Mouse (Mus musculus): Measurements from ENCODE around the gene Rhoh. TPM values are rescaled to one million over a fixed set of nuclear protein-coding genes. Genes with fewer than 3 reads are reported as not detected.

The Rhoh gene
- polyA plus RNA-seq, 1 experiment from 2014 or later, result 0.25 TPM

DNA sequence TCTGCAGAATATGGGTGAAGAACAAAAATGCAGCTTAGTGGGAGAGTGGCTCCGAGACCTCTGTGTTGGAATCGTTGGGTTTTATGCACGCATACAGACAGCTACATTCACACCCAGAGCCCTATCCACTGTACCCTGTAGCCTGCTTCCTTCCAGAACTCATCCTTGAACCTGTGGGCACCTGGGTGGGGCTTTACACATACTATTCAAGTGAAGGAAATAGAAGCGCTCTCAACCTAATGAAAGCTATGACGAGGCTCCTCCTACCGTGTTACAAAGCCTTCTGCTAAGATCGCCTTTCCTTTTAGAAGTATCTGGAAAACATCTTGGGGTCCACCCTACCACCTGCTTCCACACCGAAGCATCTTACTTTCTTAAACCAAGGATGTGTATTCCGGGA is 52.1 kb downstream of the Rhoh start:
- no peaks in the 10 kb centered on the region for H3K9me3 ChIP-seq (replicated peaks; ENCODE audit: control insufficient read depth, low read length)
- WGBS, result 86% methylated on average over 9 of the region's 9 CpGs
- H3K36me3 ChIP-seq (replicated peaks; ENCODE audit: control insufficient read depth, insufficient read depth, low read depth, low read length), result no peaks in the 10 kb centered on the region
- no peaks in the 10 kb centered on the region for H3K27me3 ChIP-seq (ENCODE audit: control insufficient read depth, insufficient read depth, low read length)
- no peaks in the 10 kb centered on the region for H3K4me1 ChIP-seq (ENCODE audit: control insufficient read depth, insufficient read depth, low read length)
- no peak overlapping the region for H3K4me2 ChIP-seq (ENCODE audit: low read depth, low read length)
- no peak overlapping the region for H3K4me3 ChIP-seq (ENCODE audit: low read depth, low read length)
- H3K9ac ChIP-seq (replicated peaks; ENCODE audit: low read length), result no peak overlapping the region
- no peak for ATAC-seq (replicated peaks; ENCODE audit: insufficient number of reproducible peaks, low FRiP score, low TSS enrichment, low read depth)
- H3K27ac ChIP-seq (replicated peaks; ENCODE audit: low read depth, low read length), result no peak overlapping the region
- DNase-seq (ENCODE audit: low spot score), result no peak

DNA sequence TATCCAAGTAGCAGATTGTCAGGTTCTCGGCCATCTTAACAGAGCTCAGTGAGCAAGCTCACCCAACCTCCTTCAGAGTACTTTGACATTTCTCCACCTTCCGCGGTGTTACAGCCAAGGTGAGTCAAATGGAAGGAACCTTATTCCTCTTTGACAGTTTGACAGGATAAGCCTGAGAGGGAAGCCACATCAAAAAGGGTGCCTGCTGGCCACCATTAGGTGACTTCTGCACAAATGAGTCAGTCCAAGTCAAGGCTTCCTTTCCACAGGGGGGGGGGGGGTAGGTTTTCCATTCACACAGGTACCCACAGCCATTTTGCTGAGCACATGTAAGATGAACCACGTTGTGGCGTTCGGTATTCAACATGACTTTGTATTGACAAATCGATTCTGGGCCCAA is 53.3 kb downstream of the Rhoh start:
- no peaks in the 10 kb centered on the region for H3K9me3 ChIP-seq (replicated peaks; ENCODE audit: control insufficient read depth, low read length)
- H3K27ac ChIP-seq (replicated peaks; ENCODE audit: low read depth, low read length), result no peak overlapping the region
- no peaks in the 10 kb centered on the region for H3K27me3 ChIP-seq (ENCODE audit: control insufficient read depth, insufficient read depth, low read length)
- DNase-seq (ENCODE audit: low spot score), result no peak
- no peaks in the 10 kb centered on the region for H3K36me3 ChIP-seq (replicated peaks; ENCODE audit: control insufficient read depth, insufficient read depth, low read depth, low read length)
- WGBS, result 89% methylated on average over 7 of the region's 7 CpGs
- H3K4me2 ChIP-seq (ENCODE audit: low read depth, low read length), result no peak overlapping the region
- H3K9ac ChIP-seq (replicated peaks; ENCODE audit: low read length), result no peak overlapping the region
- H3K4me3 ChIP-seq (ENCODE audit: low read depth, low read length), result no peak overlapping the region
- no peak for ATAC-seq (replicated peaks; ENCODE audit: insufficient number of reproducible peaks, low FRiP score, low TSS enrichment, low read depth)
- 0 out of 2 replicates have a peak, but pooled peaks cover 3% of the 10 kb centered on the region for H3K4me1 ChIP-seq (ENCODE audit: control insufficient read depth, insufficient read depth, low read length)

DNA sequence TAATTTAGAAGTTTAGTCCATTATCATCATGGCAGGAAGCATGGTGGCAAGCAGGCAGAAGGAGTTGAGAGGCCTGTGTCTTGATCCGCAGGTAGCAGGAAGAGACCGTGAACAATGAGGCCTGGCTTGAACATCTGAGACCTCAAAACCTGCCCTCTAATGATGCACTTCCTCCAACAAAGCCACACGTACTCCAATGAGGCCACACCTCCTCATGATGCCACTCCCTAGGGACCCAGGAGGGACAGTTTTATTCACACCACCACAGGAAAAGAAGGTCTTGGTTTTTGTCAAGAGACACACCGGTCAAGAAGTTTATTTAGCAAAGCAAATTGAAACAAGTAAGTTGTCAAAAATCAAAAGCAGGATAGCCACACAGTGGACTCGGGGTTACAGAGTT is 55.9 kb downstream of the Rhoh start:
- Histone ChIP-seq H3K27ac (replicated peaks; ENCODE audit: low read depth, low read length) (no peak overlapping the region), H3K9me3 (replicated peaks; ENCODE audit: control insufficient read depth, low read length) (no peaks in the 10 kb centered on the region), H3K4me1 (ENCODE audit: control insufficient read depth, insufficient read depth, low read length) (0 out of 2 replicates have a peak, but pooled peaks cover 3% of the 10 kb centered on the region), H3K4me3 (ENCODE audit: low read depth, low read length) (no peak overlapping the region), H3K9ac (replicated peaks; ENCODE audit: low read length) (no peak overlapping the region), H3K4me2 (ENCODE audit: low read depth, low read length) (no peak overlapping the region), H3K36me3 (replicated peaks; ENCODE audit: control insufficient read depth, insufficient read depth, low read depth, low read length) (no peaks in the 10 kb centered on the region), H3K27me3 (ENCODE audit: control insufficient read depth, insufficient read depth, low read length) (no peaks in the 10 kb centered on the region)
- 85% methylated on average over 5 of the region's 5 CpGs for WGBS
- DNase-seq (ENCODE audit: low spot score) (no peak), ATAC-seq (replicated peaks; ENCODE audit: insufficient number of reproducible peaks, low FRiP score, low TSS enrichment, low read depth) (no peak)

DNA sequence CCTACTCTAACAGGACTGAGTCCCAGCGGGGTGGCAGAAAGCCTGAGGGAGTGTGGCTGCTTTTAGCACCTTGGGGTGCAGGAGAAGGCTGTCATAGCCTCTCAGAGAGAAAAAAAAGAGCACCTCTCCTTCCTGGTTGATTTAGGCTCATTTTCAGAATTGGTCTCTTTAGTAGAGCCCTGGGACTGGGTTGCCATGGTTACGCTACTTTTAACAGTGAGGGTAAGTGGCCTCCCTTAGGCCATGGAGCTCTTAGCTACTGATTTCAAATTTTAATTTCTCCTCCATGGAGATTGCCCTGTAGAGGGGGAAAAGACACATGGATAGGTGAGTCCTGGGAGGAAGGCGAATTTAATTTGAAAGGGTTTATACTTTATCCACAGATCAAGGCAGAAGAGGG is 57.6 kb downstream of the Rhoh start:
- Histone ChIP-seq H3K27ac (replicated peaks; ENCODE audit: low read depth, low read length) (no peak overlapping the region), H3K9me3 (replicated peaks; ENCODE audit: control insufficient read depth, low read length) (no peaks in the 10 kb centered on the region), H3K36me3 (replicated peaks; ENCODE audit: control insufficient read depth, insufficient read depth, low read depth, low read length) (no peaks in the 10 kb centered on the region), H3K4me2 (ENCODE audit: low read depth, low read length) (no peak overlapping the region), H3K27me3 (ENCODE audit: control insufficient read depth, insufficient read depth, low read length) (no peaks in the 10 kb centered on the region), H3K4me3 (ENCODE audit: low read depth, low read length) (no peak overlapping the region), H3K9ac (replicated peaks; ENCODE audit: low read length) (no peak overlapping the region), H3K4me1 (ENCODE audit: control insufficient read depth, insufficient read depth, low read length) (0 out of 2 replicates have a peak, but pooled peaks cover 3% of the 10 kb centered on the region)
- DNase-seq (ENCODE audit: low spot score) (peak; percentile 36), ATAC-seq (replicated peaks; ENCODE audit: insufficient number of reproducible peaks, low FRiP score, low TSS enrichment, low read depth) (no peak)
- WGBS, result 72% methylated on average over 3 of the region's 3 CpGs

DNA sequence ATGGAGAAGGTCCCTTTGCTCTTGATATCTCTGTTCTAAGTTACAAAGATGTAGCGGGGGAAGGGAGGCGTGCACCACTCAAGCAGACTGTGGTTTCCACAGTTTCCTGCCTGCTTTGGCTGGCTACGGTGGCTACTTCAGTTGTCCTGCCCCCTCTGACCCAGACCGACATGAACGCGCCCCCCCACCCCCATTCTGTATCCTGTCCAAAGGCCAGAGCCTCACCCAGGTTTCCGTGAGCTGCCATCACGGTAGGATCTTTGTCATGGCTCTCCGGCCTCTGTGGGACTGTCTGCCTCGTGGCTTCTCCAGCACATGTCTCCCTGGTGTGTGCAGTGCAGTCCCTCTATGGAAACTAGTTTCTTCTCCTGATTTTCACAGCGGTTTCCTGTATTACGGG is 58.3 kb downstream of the Rhoh start:
- no peak overlapping the region for H3K4me2 ChIP-seq (ENCODE audit: low read depth, low read length)
- H3K4me3 ChIP-seq (ENCODE audit: low read depth, low read length), result no peak overlapping the region
- no peak for DNase-seq (ENCODE audit: low spot score)
- H3K9me3 ChIP-seq (replicated peaks; ENCODE audit: control insufficient read depth, low read length), result no peaks in the 10 kb centered on the region
- 0 out of 2 replicates have a peak, but pooled peaks cover 3% of the 10 kb centered on the region for H3K4me1 ChIP-seq (ENCODE audit: control insufficient read depth, insufficient read depth, low read length)
- H3K36me3 ChIP-seq (replicated peaks; ENCODE audit: control insufficient read depth, insufficient read depth, low read depth, low read length), result no peaks in the 10 kb centered on the region
- no peaks in the 10 kb centered on the region for H3K27me3 ChIP-seq (ENCODE audit: control insufficient read depth, insufficient read depth, low read length)
- WGBS, result 79% methylated on average over 12 of the region's 12 CpGs
- no peak overlapping the region for H3K27ac ChIP-seq (replicated peaks; ENCODE audit: low read depth, low read length)
- H3K9ac ChIP-seq (replicated peaks; ENCODE audit: low read length), result no peak overlapping the region
- ATAC-seq (replicated peaks; ENCODE audit: insufficient number of reproducible peaks, low FRiP score, low TSS enrichment, low read depth), result no peak

DNA sequence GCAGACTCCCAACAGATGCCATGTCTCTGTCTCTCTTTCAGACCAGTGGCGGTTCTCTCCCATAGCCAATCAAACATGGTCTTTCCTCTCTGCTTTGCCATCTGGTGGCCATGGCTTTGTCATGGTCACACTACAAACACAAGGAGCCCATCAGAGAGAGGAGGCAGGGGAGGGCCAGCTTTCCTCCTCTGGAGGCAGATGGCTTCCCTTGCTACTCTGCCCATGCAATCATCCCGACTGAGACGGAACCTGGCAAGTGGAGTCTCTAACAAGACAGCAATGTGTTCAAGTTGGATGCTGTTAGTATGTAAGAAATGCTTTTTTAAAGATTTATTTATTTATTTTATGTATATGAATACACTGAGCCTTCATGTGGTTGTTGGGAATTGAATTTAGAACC is 58.9 kb downstream of the Rhoh start:
- no peak overlapping the region for H3K4me2 ChIP-seq (ENCODE audit: low read depth, low read length)
- H3K27ac ChIP-seq (replicated peaks; ENCODE audit: low read depth, low read length), result no peak overlapping the region
- H3K9ac ChIP-seq (replicated peaks; ENCODE audit: low read length), result no peak overlapping the region
- no peaks in the 10 kb centered on the region for H3K9me3 ChIP-seq (replicated peaks; ENCODE audit: control insufficient read depth, low read length)
- no peak for DNase-seq (ENCODE audit: low spot score)
- no peaks in the 10 kb centered on the region for H3K36me3 ChIP-seq (replicated peaks; ENCODE audit: control insufficient read depth, insufficient read depth, low read depth, low read length)
- no peak overlapping the region for H3K4me3 ChIP-seq (ENCODE audit: low read depth, low read length)
- 0 out of 2 replicates have a peak, but pooled peaks cover 3% of the 10 kb centered on the region for H3K4me1 ChIP-seq (ENCODE audit: control insufficient read depth, insufficient read depth, low read length)
- 92% methylated on average over 3 of the region's 3 CpGs for WGBS
- H3K27me3 ChIP-seq (ENCODE audit: control insufficient read depth, insufficient read depth, low read length), result no peaks in the 10 kb centered on the region
- no peak for ATAC-seq (replicated peaks; ENCODE audit: insufficient number of reproducible peaks, low FRiP score, low TSS enrichment, low read depth)

DNA sequence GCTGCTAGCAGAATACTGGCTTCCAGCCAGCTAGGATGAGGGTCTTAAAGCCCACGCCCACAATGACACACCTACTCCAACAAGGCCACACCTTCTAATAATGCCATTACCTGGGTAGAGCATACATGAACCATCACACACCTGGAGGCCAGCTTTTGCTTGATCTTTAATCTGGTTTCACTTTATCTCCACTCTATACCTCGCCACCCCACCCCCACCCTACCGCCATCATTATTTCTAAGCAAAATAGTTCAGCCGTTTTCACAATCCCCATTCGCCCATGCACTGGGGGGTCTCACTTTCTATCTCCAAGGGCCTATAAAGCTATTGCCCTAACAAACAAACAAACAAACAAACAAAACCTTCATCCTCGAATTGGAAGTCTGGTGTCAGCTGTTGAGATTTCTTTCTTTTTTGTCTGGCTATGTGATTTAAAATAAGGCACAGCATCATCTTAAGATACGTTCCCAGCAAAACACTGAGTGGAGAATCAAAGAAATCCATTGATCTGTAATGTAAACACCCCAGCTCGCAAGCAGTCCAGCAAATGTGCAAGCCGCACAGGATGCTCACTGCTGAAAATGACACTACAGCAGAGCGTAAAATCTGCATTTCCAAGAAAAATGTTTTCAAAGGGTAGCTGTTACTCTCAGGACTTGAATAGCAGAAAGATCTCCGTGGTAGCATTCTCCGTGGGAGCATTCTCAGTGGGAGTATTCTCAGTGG is 59.9 kb downstream of the Rhoh start:
- no peaks in the 10 kb centered on the region for H3K9me3 ChIP-seq (replicated peaks; ENCODE audit: control insufficient read depth, low read length)
- DNase-seq (ENCODE audit: low spot score) (no peak), ATAC-seq (replicated peaks; ENCODE audit: insufficient number of reproducible peaks, low FRiP score, low TSS enrichment, low read depth) (no peak)
- no peak overlapping the region for H3K27ac ChIP-seq (replicated peaks; ENCODE audit: low read depth, low read length)
- no peak overlapping the region for H3K4me2 ChIP-seq (ENCODE audit: low read depth, low read length)
- 83% methylated on average over 12 of the region's 12 CpGs for WGBS
- H3K36me3 ChIP-seq (replicated peaks; ENCODE audit: control insufficient read depth, insufficient read depth, low read depth, low read length), result no peaks in the 10 kb centered on the region
- H3K4me3 ChIP-seq (ENCODE audit: low read depth, low read length), result no peak overlapping the region
- 0 out of 2 replicates have a peak, but pooled peaks cover 3% of the 10 kb centered on the region for H3K4me1 ChIP-seq (ENCODE audit: control insufficient read depth, insufficient read depth, low read length)
- no peak overlapping the region for H3K9ac ChIP-seq (replicated peaks; ENCODE audit: low read length)
- no peaks in the 10 kb centered on the region for H3K27me3 ChIP-seq (ENCODE audit: control insufficient read depth, insufficient read depth, low read length)

DNA sequence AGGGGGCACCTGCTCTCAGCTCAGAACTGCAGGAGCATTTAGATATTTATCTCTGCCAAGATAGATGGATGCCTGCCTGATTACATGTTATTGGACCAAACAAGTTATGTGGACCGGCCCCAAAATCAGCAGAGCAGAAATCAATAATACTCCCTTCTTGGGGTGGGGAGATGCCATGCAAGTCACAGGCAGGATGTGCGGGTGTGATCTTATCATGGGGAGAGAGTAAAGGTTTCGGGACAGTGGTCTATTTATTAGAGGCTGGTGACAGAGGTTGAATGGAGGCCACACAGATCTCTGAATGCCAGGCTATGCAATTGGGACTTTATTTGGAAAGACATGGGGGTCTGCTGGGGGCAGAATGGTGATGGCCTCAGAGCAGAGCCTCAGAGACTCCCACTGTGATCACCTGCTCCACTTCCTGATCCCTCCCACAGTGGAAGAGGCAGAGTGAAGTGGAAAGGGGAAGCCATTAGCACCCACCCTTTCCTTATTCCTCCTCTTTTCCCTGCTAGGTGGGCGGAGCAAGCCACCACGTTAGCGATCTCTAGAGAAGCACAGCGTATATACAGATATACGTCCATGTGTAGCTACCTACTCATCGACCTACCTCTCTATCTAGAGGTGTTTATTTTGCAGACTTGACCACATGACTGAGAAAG is 60.6 kb downstream of the Rhoh start:
- no peaks in the 10 kb centered on the region for H3K27me3 ChIP-seq (ENCODE audit: control insufficient read depth, insufficient read depth, low read length)
- H3K4me2 ChIP-seq (ENCODE audit: low read depth, low read length), result no peak overlapping the region
- H3K4me1 ChIP-seq (ENCODE audit: control insufficient read depth, insufficient read depth, low read length), result 0 out of 2 replicates have a peak, but pooled peaks cover 3% of the 10 kb centered on the region
- ATAC-seq (replicated peaks; ENCODE audit: insufficient number of reproducible peaks, low FRiP score, low TSS enrichment, low read depth) (no peak), DNase-seq (ENCODE audit: low spot score) (no peak)
- 80% methylated on average over 9 of the region's 9 CpGs for WGBS
- no peaks in the 10 kb centered on the region for H3K36me3 ChIP-seq (replicated peaks; ENCODE audit: control insufficient read depth, insufficient read depth, low read depth, low read length)
- no peaks in the 10 kb centered on the region for H3K9me3 ChIP-seq (replicated peaks; ENCODE audit: control insufficient read depth, low read length)
- no peak overlapping the region for H3K9ac ChIP-seq (replicated peaks; ENCODE audit: low read length)
- no peak overlapping the region for H3K27ac ChIP-seq (replicated peaks; ENCODE audit: low read depth, low read length)
- no peak overlapping the region for H3K4me3 ChIP-seq (ENCODE audit: low read depth, low read length)

Measured in embryonic facial prominence, embryonic 11.5 days (tissue).